Mouse (Mus musculus) liver, postnatal 0 days (tissue): ENCODE measurements around the gene Washc3. TPM values are rescaled to one million over a fixed set of nuclear protein-coding genes. Genes with fewer than 3 reads are reported as not detected.

ENCODE experiments used
- ATAC-seq: fragments of 200-750 bp; cut with Nextera tagmentation; 2 replicates; pipeline ENCODE4 v1.8.0; 2017; ENCODE audit warnings: mild to moderate bottlenecking, moderate library complexity
- DNase-seq: peaks from one replicate; pipeline ENCODE4 v3.0.0-alpha.2; 2016
- H3K27ac ChIP-seq: fragments of 300-500 bp; sonication (generic); 2 replicates; pipeline ENCODE4 v1.5.1; 2014; ENCODE audit warnings: antibody characterized with exemption, moderate library complexity, mild to moderate bottlenecking, low read depth
- H3K27me3 ChIP-seq: fragments of 300-500 bp; sonication (generic); 2 replicates; pipeline ENCODE4 v1.6.1; 2014; ENCODE audit warnings: low read length, control low read depth, mixed read lengths; ENCODE audit not compliant: insufficient read depth
- H3K36me3 ChIP-seq: fragments of 300-500 bp; sonication (generic); replicated peaks from 2 replicates; pipeline ENCODE4 v1.6.1; 2014; ENCODE audit warnings: mild to moderate bottlenecking, control low read depth, low read length, moderate library complexity, mixed read lengths; ENCODE audit not compliant: insufficient read depth
- H3K4me1 ChIP-seq: fragments of 300-500 bp; sonication (generic); 2 replicates; pipeline ENCODE4 v1.6.1; 2014; ENCODE audit warnings: antibody characterized with exemption, mild to moderate bottlenecking, control low read depth; ENCODE audit not compliant: insufficient read depth
- H3K4me2 ChIP-seq: fragments of 300-500 bp; sonication (generic); 2 replicates; pipeline ENCODE4 v1.6.1; 2014; ENCODE audit warnings: low read depth, mild to moderate bottlenecking, low read length, moderate library complexity, mixed read lengths
- H3K4me3 ChIP-seq: fragments of 300-500 bp; sonication (generic); 2 replicates; pipeline ENCODE4 v1.5.1; 2014; ENCODE audit warnings: low read depth, low read length
- H3K9ac ChIP-seq: fragments of 300-500 bp; sonication (generic); replicated peaks from 2 replicates; pipeline ENCODE4 v1.6.1; 2014; ENCODE audit warnings: mild to moderate bottlenecking, moderate library complexity
- H3K9me3 ChIP-seq: fragments of 300-500 bp; sonication (generic); 2 replicates; pipeline ENCODE4 v1.6.1; 2016; ENCODE audit warnings: mild to moderate bottlenecking, control low read depth, low read length, mixed read lengths
- CTCF ChIP-seq: sonication (generic); IDR thresholded peaks from 2 replicates; pipeline ENCODE4 v1.5.1; 2016; ENCODE audit warnings: antibody characterized with exemption, low read depth
- EP300 ChIP-seq: IDR thresholded peaks from 2 replicates; pipeline ENCODE4 v1.6.1; 2016; ENCODE audit warnings: antibody characterized with exemption, low read depth, mild to moderate bottlenecking
- WGBS: fragments of 180-500 bp; shearing (Covaris S2); extraction: QIAGEN DNeasy Blood & Tissue Kit; methylation state at CpG from one replicate; pipeline ENCODE4 v1.1.7; 2014; ENCODE audit not compliant: insufficient replicate concordance; 5-methylcytosine and 5-hydroxymethylcytosine counted together
- polyA plus RNA-seq: library from polyadenylated mRNA; unstranded; fragments of >200 nt; fragmentation: Nextera tagmentation; extraction: Ambion mirVana; gene quantifications from 2 replicates; pipeline ENCODE4 v1.2.1, GENCODE M21; 2015

The Washc3 gene
- polyA plus RNA-seq, 1 experiment from 2014 or later, result 40.1 TPM

GRCm38 (mm10) chr10:88244681-88245080 lies 43.8 kb downstream of the Washc3 start:
- 77% methylated on average over 13 of the region's 13 CpGs for WGBS
- no peak for ATAC-seq
- Histone ChIP-seq H3K4me2 (no peak overlapping the region), H3K27me3 (no peaks in the 10 kb centered on the region), H3K4me1 (no peaks in the 10 kb centered on the region), H3K9me3 (no peaks in the 10 kb centered on the region), H3K4me3 (no peak overlapping the region), H3K36me3 (peaks cover 5% of the 10 kb centered on the region; the same call in 1 of the 2 replicates), H3K9ac (no peak overlapping the region), H3K27ac (no peak overlapping the region)
- TF ChIP-seq CTCF, result no peak
- no peak for TF ChIP-seq EP300
- no peak for DNase-seq

- no peaks in the 10 kb centered on the region for H3K4me1 ChIP-seq
- DNase-seq, result no peak
- H3K36me3 ChIP-seq, result no peaks in the 10 kb centered on the region
- 48% methylated on average over 3 of the region's 3 CpGs for WGBS
- no peak overlapping the region for H3K4me3 ChIP-seq
- TF ChIP-seq CTCF (no peak), EP300 (no peak)
- H3K9me3 ChIP-seq, result no peaks in the 10 kb centered on the region
- no peaks in the 10 kb centered on the region for H3K27me3 ChIP-seq
- H3K27ac ChIP-seq, result no peak overlapping the region
- no peak overlapping the region for H3K4me2 ChIP-seq
- H3K9ac ChIP-seq, result no peak overlapping the region
- no peak for ATAC-seq
These were observed 49.4 kb downstream of the Washc3 start for GRCm38 (mm10) chr10:88250300-88250699.

- ATAC-seq (no peak), DNase-seq (no peak)
- H3K9me3 ChIP-seq, result no peaks in the 10 kb centered on the region
- no peaks in the 10 kb centered on the region for H3K36me3 ChIP-seq
- no peaks in the 10 kb centered on the region for H3K27me3 ChIP-seq
- H3K4me2 ChIP-seq, result no peak overlapping the region
- no peak overlapping the region for H3K4me3 ChIP-seq
- no peak overlapping the region for H3K9ac ChIP-seq
- H3K27ac ChIP-seq, result no peak overlapping the region
- TF ChIP-seq EP300, result no peak
- TF ChIP-seq CTCF, result no peak
- H3K4me1 ChIP-seq, result no peaks in the 10 kb centered on the region
- 52% methylated on average over 9 of the region's 9 CpGs for WGBS
These were observed 51.4 kb downstream of the Washc3 start for GRCm38 (mm10) chr10:88252121-88252862.

DNA sequence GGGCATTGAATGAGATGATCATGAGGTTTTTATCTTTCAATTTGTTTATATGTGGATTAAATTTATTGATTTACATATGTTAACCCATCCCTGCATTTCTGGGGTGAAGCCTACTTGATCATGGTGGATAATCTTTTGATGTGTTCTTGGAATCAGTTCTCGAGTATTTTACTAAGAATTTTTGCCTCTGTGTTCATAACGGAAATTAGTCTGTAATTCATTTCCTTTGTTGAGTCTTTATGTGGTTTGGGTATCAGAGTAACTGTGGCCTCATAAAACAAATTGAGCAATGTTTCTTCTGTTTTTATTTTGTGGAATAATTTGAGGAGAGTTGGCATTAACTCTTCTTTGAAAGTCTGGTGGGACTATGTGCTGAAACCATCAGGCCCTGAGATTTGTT lies 54.7 kb downstream of the Washc3 start:
- H3K36me3 ChIP-seq, result no peaks in the 10 kb centered on the region
- no peaks in the 10 kb centered on the region for H3K4me1 ChIP-seq
- H3K9me3 ChIP-seq, result no peaks in the 10 kb centered on the region
- DNase-seq (no peak), ATAC-seq (no peak)
- 81% methylated on average over 2 of the region's 2 CpGs for WGBS
- H3K27me3 ChIP-seq, result no peaks in the 10 kb centered on the region
- no peak overlapping the region for H3K4me3 ChIP-seq
- H3K27ac ChIP-seq, result no peak overlapping the region
- no peak overlapping the region for H3K9ac ChIP-seq
- TF ChIP-seq EP300, result no peak
- no peak for TF ChIP-seq CTCF
- no peak overlapping the region for H3K4me2 ChIP-seq

- Histone ChIP-seq H3K27me3 (no peaks in the 10 kb centered on the region), H3K4me3 (no peak overlapping the region), H3K4me2 (no peak overlapping the region), H3K9ac (no peak overlapping the region), H3K9me3 (no peaks in the 10 kb centered on the region), H3K27ac (no peak overlapping the region), H3K36me3 (no peaks in the 10 kb centered on the region), H3K4me1 (no peaks in the 10 kb centered on the region)
- WGBS, result 81% methylated on average over 12 of the region's 12 CpGs
- DNase-seq (no peak), ATAC-seq (no peak)
- TF ChIP-seq CTCF (no peak), EP300 (no peak)
These were observed 59.4 kb downstream of the Washc3 start for GRCm38 (mm10) chr10:88260309-88260708.

DNA sequence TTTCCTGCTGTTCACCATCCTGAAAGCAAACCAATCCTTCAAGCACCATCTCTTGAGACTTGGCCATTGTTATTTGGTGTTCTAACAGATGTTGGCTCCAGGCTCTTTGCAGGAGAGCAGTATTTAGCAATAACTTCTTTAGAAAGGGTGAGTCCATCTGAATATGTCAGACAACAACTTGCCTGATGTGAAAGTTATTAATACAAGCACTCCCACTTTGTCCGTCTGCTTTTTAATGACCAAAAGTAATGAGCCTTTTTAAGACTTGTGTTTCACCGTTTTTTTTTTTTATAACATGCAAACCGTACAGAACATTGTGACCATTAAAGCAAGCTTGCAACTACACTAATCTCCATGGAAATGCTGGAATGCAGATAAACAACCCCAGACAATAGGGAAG lies 60.3 kb downstream of the Washc3 start:
- H3K36me3 ChIP-seq, result no peaks in the 10 kb centered on the region
- no peak overlapping the region for H3K4me2 ChIP-seq
- 67% methylated on average over 3 of the region's 3 CpGs for WGBS
- no peak overlapping the region for H3K4me3 ChIP-seq
- no peak for DNase-seq
- no peak for TF ChIP-seq EP300
- TF ChIP-seq CTCF, result no peak
- no peaks in the 10 kb centered on the region for H3K4me1 ChIP-seq
- ATAC-seq, result no peak
- no peak overlapping the region for H3K9ac ChIP-seq
- no peaks in the 10 kb centered on the region for H3K27me3 ChIP-seq
- no peak overlapping the region for H3K27ac ChIP-seq
- no peaks in the 10 kb centered on the region for H3K9me3 ChIP-seq

DNA sequence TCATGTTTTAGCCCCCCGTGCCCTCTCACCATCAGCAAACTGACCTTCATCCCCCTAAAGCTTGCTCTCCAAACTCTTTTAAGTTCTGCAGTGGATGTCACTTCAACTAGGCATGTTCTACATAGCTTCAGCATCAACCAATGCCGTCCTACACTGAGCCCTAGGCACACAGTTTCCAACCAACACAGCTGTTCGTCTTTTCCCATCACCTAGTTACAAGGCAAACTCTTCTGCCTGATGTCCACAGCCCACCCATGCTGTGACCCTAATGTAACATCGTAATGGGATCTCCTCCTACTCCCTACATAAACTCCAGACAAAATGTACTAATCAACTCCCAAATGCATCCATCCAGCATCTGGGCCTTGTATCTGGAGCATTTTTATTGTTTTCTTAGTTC lies 62.5 kb downstream of the Washc3 start:
- no peak overlapping the region for H3K4me3 ChIP-seq

More for the DNA sequence above, 62.5 kb downstream of the Washc3 start:
- Histone ChIP-seq H3K36me3 (no peaks in the 10 kb centered on the region), H3K4me1 (no peaks in the 10 kb centered on the region), H3K9me3 (no peaks in the 10 kb centered on the region), H3K4me2 (no peak overlapping the region), H3K27me3 (no peaks in the 10 kb centered on the region), H3K9ac (no peak overlapping the region), H3K27ac (no peak overlapping the region)
- WGBS, result 61% methylated on average over 4 of the region's 4 CpGs
- no peak for DNase-seq
- no peak for ATAC-seq
- TF ChIP-seq EP300 (no peak), CTCF (no peak)
